Mouse (Mus musculus) hindbrain, embryonic 15.5 days (tissue): Measurements from ENCODE around the gene Hist1h1a. TPM values are rescaled to one million over a fixed set of nuclear protein-coding genes. Genes with fewer than 3 reads are reported as not detected.
"Not testable (repeated sequence)": the region's sequence is repeated elsewhere in the genome, so short reads cannot be mapped to it uniquely, and the experiment has no call there.

Source experiments
- ATAC-seq: fragments of 200-750 bp; cut with Nextera tagmentation; 2 replicates; pipeline ENCODE4 v1.8.0; 2017; ENCODE audit warnings: low read depth, moderate number of reproducible peaks, moderate TSS enrichment; ENCODE audit not compliant: low FRiP score
- H3K27ac ChIP-seq: fragments of 300-500 bp; sonication (generic); replicated peaks from 2 replicates; pipeline ENCODE4 v1.5.1; 2015; ENCODE audit warnings: mild to moderate bottlenecking, inconsistent platforms
- H3K27me3 ChIP-seq: fragments of 300-500 bp; sonication (generic); 2 replicates; pipeline ENCODE4 v1.6.1; 2015; ENCODE audit warnings: control low read depth, inconsistent platforms
- H3K36me3 ChIP-seq: fragments of 300-500 bp; sonication (generic); 2 replicates; pipeline ENCODE4 v1.6.1; 2015; ENCODE audit warnings: control low read depth, inconsistent platforms
- H3K4me1 ChIP-seq: fragments of 300-500 bp; sonication (generic); replicated peaks from 2 replicates; pipeline ENCODE4 v1.6.1; 2015; ENCODE audit warnings: control low read depth, inconsistent platforms
- H3K4me2 ChIP-seq: fragments of 300-500 bp; sonication (generic); 2 replicates; pipeline ENCODE4 v1.6.1; 2015; ENCODE audit warnings: moderate library complexity, mild to moderate bottlenecking, inconsistent platforms
- H3K4me3 ChIP-seq: fragments of 300-500 bp; sonication (generic); 2 replicates; pipeline ENCODE4 v1.5.1; 2015; ENCODE audit warnings: mild to moderate bottlenecking, inconsistent platforms
- H3K9ac ChIP-seq: fragments of 300-500 bp; sonication (generic); 2 replicates; pipeline ENCODE4 v1.6.1; 2015; ENCODE audit warnings: inconsistent platforms
- H3K9me3 ChIP-seq: fragments of 300-500 bp; sonication (generic); 2 replicates; pipeline ENCODE4 v1.6.1; 2016; ENCODE audit warnings: control low read depth, inconsistent platforms
- WGBS: fragments of 180-500 bp; shearing (Covaris S2); methylation state at CpG from one replicate; pipeline ENCODE4 v1.1.7; 2015; 5-methylcytosine and 5-hydroxymethylcytosine counted together
- polyA plus RNA-seq: library from polyadenylated mRNA; unstranded; fragments of >200 nt; fragmentation: Nextera tagmentation; extraction: Ambion mirVana; gene quantifications from 2 replicates; pipeline ENCODE4 v1.2.1, GENCODE M21; 2015

Gene Hist1h1a
- polyA plus RNA-seq, 1 experiment from 2014 or later, result 0.84 TPM

- Histone ChIP-seq H3K27me3 (no peaks in the 10 kb centered on the region), H3K4me2 (peak overlapping the region; percentile 87), H3K4me3 (peak overlapping the region; percentile 56), H3K4me1 (peaks cover 31% of the 10 kb centered on the region), H3K9me3 (no peaks in the 10 kb centered on the region), H3K9ac (no peak overlapping the region), H3K27ac (peak overlapping the region; percentile 87), H3K36me3 (no peaks in the 10 kb centered on the region)
- no peak for ATAC-seq
- WGBS, result under 1% methylated on average over 10 of the region's 10 CpGs
Observed at GRCm38 (mm10) chr13:23763242-23763585, 252 bp upstream of the Hist1h1a start.

- Histone ChIP-seq H3K4me2 (peak overlapping the region; percentile 87), H3K9ac (peak overlapping the region; percentile 61; the same call in 1 of the 2 replicates), H3K9me3 (no peaks in the 10 kb centered on the region), H3K27me3 (no peaks in the 10 kb centered on the region), H3K4me3 (peak overlapping the region; percentile 56), H3K4me1 (peaks cover 31% of the 10 kb centered on the region), H3K27ac (peak overlapping the region; percentile 87), H3K36me3 (no peaks in the 10 kb centered on the region)
- ATAC-seq, result no peak
- 35% methylated on average over 12 of the region's 12 CpGs for WGBS
Observed at GRCm38 (mm10) chr13:23764324-23765171, 1.1 kb downstream of the Hist1h1a start.

DNA sequence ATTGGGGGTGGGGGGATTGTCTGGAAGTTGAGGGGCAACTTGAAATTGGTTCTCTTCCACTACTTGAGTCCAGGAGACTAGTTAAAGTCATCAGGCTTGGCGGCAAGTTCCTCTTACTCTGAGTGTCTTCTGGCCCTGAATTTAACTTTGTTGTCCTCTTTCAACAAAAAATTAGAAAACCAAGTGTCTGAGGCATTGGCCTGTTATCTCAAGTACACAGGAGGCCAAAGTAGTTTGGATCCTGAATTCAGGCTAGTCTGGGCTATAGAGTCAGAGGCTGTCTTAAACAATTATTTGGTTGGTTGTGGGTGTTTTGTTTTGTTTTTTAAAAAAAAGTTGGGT, 1.7 kb downstream of the Hist1h1a start:
- no peak overlapping the region for H3K4me3 ChIP-seq
- H3K9me3 ChIP-seq, result no peaks in the 10 kb centered on the region
- no peaks in the 10 kb centered on the region for H3K36me3 ChIP-seq
- H3K9ac ChIP-seq, result no peak overlapping the region
- ATAC-seq, result no peak
- peaks cover 26% of the 10 kb centered on the region for H3K4me1 ChIP-seq
- H3K4me2 ChIP-seq, result no peak overlapping the region
- H3K27me3 ChIP-seq, result no peaks in the 10 kb centered on the region
- WGBS, result 74% methylated on average over 1 of the region's 1 CpGs
- H3K27ac ChIP-seq, result no peak overlapping the region

DNA sequence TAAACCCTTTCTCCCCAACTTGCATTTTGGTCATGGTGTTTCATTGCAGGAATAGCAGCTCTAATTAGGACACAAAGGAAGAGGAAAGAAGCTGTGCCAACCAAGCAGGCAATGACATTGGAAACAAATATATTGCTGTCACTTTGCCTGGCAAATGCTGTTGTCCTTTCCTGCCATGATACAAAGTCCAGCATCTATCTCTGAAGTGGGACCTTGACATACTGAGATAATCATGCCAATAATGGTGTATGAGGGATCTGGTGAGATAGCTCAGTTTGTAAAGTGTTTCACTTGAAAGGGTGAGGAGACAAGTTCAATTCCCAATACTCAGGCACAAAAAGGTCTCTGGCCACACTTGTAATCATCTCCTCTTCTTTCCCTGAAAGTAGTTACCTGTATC, 3.3 kb downstream of the Hist1h1a start:
- H3K4me3 ChIP-seq, result no peak overlapping the region
- no peaks in the 10 kb centered on the region for H3K9me3 ChIP-seq
- no peak overlapping the region for H3K27ac ChIP-seq
- H3K27me3 ChIP-seq, result no peaks in the 10 kb centered on the region
- H3K4me1 ChIP-seq, result peaks cover 17% of the 10 kb centered on the region
- ATAC-seq, result no peak
- no peaks in the 10 kb centered on the region for H3K36me3 ChIP-seq
- no peak overlapping the region for H3K4me2 ChIP-seq
- no peak overlapping the region for H3K9ac ChIP-seq

- no peak overlapping the region for H3K27ac ChIP-seq
- H3K4me1 ChIP-seq, result peaks cover 11% of the 10 kb centered on the region
- 62% methylated on average over 5 of the region's 5 CpGs for WGBS
- H3K9me3 ChIP-seq, result no peaks in the 10 kb centered on the region
- no peak overlapping the region for H3K9ac ChIP-seq
- ATAC-seq, result no peak
- no peak overlapping the region for H3K4me3 ChIP-seq
- H3K27me3 ChIP-seq, result no peaks in the 10 kb centered on the region
- no peak overlapping the region for H3K4me2 ChIP-seq
- H3K36me3 ChIP-seq, result no peaks in the 10 kb centered on the region
Observed at GRCm38 (mm10) chr13:23768834-23769397, 5.5 kb downstream of the Hist1h1a start.

- not testable (repeated sequence) for H3K9me3 ChIP-seq, H3K27me3 ChIP-seq, ATAC-seq, H3K4me2 ChIP-seq, H3K9ac ChIP-seq, H3K4me3 ChIP-seq, H3K27ac ChIP-seq, H3K4me1 ChIP-seq, H3K36me3 ChIP-seq
- 89% methylated on average over 2 of the region's 2 CpGs for WGBS
Observed at GRCm38 (mm10) chr13:23769613-23770012, 6.1 kb downstream of the Hist1h1a start, which contains the start of gene Trim38. TSS of gene Trim38 (plus strand) at chr13:23769913.

GRCm38 (mm10) chr13:23772561-23773313, 9.3 kb downstream of the Hist1h1a start:
- peak overlapping the region; percentile 4; the same call in 1 of the 2 replicates for H3K4me3 ChIP-seq
- peak; percentile 83 for ATAC-seq
- 26% methylated on average over 21 of the region's 21 CpGs for WGBS
- H3K36me3 ChIP-seq, result no peaks in the 10 kb centered on the region
- H3K4me2 ChIP-seq, result peak overlapping the region; percentile 49
- H3K9ac ChIP-seq, result no peak overlapping the region
- H3K27ac ChIP-seq, result no peak overlapping the region
- no peaks in the 10 kb centered on the region for H3K9me3 ChIP-seq
- no peaks in the 10 kb centered on the region for H3K27me3 ChIP-seq
- H3K4me1 ChIP-seq, result peaks cover 3% of the 10 kb centered on the region; the same call in 1 of the 2 replicates

DNA sequence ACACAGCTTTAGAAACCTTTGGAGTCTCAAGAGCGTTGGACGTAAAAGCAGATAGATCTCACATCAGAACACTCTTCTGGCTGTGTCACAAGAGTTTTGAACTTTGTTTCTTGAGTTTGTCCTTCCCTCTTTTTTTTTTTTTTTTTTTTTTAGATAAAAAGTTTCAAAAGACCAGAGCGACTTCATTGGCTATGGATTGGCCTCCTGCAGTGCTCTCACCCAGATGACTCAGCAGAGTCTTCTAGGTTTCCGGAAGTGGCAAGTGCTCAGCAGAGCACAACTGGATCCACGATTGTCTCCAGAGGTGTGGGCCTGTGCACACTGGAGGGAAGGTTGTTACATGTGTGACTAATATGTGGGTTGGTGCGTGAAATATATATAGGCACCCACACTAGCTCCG, 14.9 kb downstream of the Hist1h1a start:
- 91% methylated on average over 7 of the region's 7 CpGs for WGBS
- H3K4me1 ChIP-seq, result no peaks in the 10 kb centered on the region
- no peak overlapping the region for H3K4me2 ChIP-seq
- H3K4me3 ChIP-seq, result no peak overlapping the region
- no peaks in the 10 kb centered on the region for H3K27me3 ChIP-seq
- H3K9ac ChIP-seq, result no peak overlapping the region
- ATAC-seq, result no peak
- H3K27ac ChIP-seq, result no peak overlapping the region
- no peaks in the 10 kb centered on the region for H3K36me3 ChIP-seq
- no peaks in the 10 kb centered on the region for H3K9me3 ChIP-seq

DNA sequence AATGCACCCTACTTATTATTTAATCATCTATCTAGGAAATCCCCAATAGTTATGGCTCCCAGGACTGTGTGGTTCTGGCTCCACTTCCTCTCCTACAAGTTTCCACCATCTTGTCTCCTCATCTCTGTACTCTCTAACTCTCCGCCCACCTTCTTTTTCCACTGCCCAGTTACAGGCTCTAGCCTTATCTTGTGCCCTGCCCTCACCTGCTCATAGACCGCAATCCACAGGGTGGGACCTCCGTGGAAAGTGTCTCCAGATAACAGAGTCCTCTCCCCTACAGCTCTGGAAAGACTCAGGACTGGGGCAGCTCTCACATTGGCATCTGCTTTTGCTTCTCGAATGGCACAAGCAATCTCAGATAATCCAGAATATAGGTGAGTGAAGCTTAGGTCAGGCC, 15.6 kb downstream of the Hist1h1a start:
- ATAC-seq, result no peak
- Histone ChIP-seq H3K9me3 (no peaks in the 10 kb centered on the region), H3K4me3 (no peak overlapping the region), H3K4me2 (no peak overlapping the region), H3K27ac (no peak overlapping the region), H3K4me1 (no peaks in the 10 kb centered on the region), H3K27me3 (no peaks in the 10 kb centered on the region), H3K9ac (no peak overlapping the region), H3K36me3 (no peaks in the 10 kb centered on the region)
- 89% methylated on average over 4 of the region's 4 CpGs for WGBS

DNA sequence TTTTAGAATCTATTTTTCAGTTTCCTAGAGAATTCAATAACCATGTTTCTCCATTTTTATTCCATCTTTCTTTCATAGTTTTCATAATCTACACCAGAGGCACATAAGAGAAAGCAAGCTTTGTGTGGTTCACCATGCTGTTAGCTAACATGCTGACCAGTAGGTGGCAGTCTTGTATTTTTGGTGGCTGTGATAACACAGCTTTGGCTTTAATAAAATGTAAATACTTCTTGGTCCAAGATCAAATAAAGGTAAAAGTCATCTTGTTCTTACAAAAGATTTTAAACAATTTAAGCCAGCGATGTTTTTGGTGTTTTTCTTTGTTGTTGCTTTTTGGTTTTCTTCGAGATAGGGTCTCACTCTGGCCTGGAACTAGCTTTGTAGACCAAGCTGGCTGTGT, 29.1 kb downstream of the Hist1h1a start:
- Histone ChIP-seq H3K27me3 (no peaks in the 10 kb centered on the region), H3K9ac (no peak overlapping the region), H3K36me3 (no peaks in the 10 kb centered on the region), H3K4me2 (no peak overlapping the region), H3K9me3 (no peaks in the 10 kb centered on the region), H3K27ac (no peak overlapping the region), H3K4me1 (no peaks in the 10 kb centered on the region), H3K4me3 (no peak overlapping the region)
- no peak for ATAC-seq
- WGBS, result 39% methylated on average over 2 of the region's 2 CpGs

DNA sequence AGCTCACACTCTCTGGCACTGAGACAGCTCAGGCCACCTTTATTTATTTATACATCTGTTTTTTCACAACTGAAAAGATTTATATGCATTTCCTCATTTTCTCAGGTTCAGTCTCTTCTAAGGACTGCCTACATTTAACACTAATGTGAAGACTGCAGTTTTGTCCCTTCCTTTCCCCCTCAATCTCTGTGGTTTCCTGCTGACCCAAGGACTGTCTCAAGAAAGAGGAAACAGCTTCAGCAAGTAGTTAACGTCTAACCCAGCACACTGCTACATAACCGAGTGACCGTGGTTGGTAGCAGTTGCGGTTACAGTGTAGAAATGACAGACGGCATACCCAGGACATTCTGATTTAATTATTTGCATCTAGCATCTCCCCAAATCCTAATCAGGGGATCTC, 35.9 kb downstream of the Hist1h1a start:
- Histone ChIP-seq H3K9ac (no peak overlapping the region), H3K4me1 (no peaks in the 10 kb centered on the region), H3K27ac (no peak overlapping the region), H3K4me3 (no peak overlapping the region), H3K36me3 (no peaks in the 10 kb centered on the region), H3K27me3 (no peaks in the 10 kb centered on the region), H3K9me3 (no peaks in the 10 kb centered on the region), H3K4me2 (no peak overlapping the region)
- 88% methylated on average over 5 of the region's 5 CpGs for WGBS
- ATAC-seq, result no peak

DNA sequence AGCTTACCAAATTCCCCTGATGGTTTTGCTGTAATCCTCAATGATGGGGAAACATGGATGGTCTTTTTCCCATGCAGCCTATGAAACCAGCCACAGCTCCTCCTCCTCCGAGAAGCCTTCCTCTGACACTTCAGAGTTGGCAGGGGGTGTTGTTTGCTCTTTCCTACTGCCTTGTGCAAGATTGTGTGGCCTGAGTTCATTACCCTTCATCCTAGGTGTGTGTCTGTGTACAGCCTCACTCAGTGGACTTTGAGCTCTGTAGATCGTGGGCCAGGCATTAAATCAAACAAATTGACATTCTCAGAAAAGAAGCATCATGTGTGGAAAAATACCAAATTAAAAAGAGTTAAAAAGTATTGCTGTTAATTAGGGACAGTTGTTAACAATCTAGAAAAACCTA, 41.1 kb downstream of the Hist1h1a start:
- WGBS, result 83% methylated on average over 2 of the region's 2 CpGs
- Histone ChIP-seq H3K4me1 (no peaks in the 10 kb centered on the region), H3K27me3 (no peaks in the 10 kb centered on the region), H3K27ac (no peak overlapping the region), H3K9me3 (no peaks in the 10 kb centered on the region), H3K9ac (no peak overlapping the region), H3K4me2 (no peak overlapping the region), H3K36me3 (no peaks in the 10 kb centered on the region), H3K4me3 (no peak overlapping the region)
- no peak for ATAC-seq
